Mouse (Mus musculus) adrenal gland, postnatal 14 days (tissue): ENCODE measurements around the gene Kif1bp. TPM values are rescaled to one million over a fixed set of nuclear protein-coding genes. Genes with fewer than 3 reads are reported as not detected.
"Not testable (repeated sequence)": the region's sequence is repeated elsewhere in the genome, so short reads cannot be mapped to it uniquely, and the experiment has no call there.

Experiments used
- DNase-seq: peaks from one replicate; pipeline ENCODE4 v3.0.0; 2021; ENCODE audit warnings: mixed read lengths
- total RNA-seq: library from RNA; stranded (reverse); gene quantifications from 2 replicates; pipeline ENCODE4 v1.2.3, GENCODE M21; 2021

The Kif1bp gene
- total RNA-seq, 1 experiment from 2014 or later = 34.8 TPM

DNA sequence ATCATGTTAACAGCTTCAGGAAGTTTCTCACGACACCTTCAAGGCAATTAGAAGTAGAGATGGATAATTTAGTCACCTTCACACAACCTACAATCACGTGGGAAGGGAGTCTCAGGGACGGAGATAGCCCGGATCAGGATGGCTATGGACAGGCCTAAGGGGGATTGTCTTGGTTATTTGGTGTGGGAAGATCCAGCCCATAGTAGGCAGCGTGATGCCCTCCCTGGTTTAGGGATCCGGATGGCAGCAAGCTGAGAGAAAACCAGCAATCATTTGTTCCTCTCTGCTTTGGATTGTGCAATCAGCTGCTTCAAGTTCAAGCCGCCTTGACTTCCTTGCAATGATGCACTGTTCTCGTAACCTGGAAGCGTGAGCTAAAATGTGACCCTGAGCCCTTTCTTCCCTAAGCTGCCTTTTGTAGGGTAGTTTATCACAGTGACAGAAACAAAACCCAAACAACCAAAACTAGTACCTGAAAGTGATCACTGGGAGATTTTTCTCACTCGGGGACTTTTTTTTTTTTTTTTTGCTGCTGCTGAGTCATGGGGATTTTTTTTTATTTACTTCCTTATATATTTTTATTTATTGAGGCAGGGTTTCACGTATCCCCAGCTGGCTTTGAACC lies 69.1 kb downstream of the Kif1bp start:
- peak; percentile 6 for DNase-seq

- DNase-seq = peak; percentile 48
Observed at GRCm38 (mm10) chr10:62508459-62508858, 69.8 kb downstream of the Kif1bp start.

- peak; percentile 64 for DNase-seq
Observed at GRCm38 (mm10) chr10:62507591-62508308, 70.5 kb downstream of the Kif1bp start.

DNA sequence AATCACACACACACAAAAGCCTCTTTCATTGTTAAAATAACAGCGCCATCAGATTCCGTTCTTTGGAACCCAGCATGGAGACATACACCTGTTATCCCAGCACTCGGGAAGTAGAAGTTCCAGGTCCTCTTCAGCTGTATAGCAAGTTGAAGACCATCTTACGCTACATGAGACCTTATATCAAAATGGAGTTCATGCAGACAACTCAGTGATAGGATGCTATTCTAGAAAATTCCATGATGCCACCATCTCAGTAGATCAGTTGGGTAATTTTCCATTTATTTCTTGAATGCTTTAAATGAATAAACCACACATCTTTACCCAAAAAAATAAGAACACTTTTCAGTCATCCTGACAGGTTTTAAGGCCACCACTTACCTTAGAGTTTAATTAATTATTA lies 71.2 kb downstream of the Kif1bp start:
- no peak for DNase-seq

GRCm38 (mm10) chr10:62506019-62506556 lies 72.2 kb downstream of the Kif1bp start:
- DNase-seq = peak; percentile 14

- no peak for DNase-seq
Observed at GRCm38 (mm10) chr10:62505224-62505983, 72.9 kb downstream of the Kif1bp start.

DNA sequence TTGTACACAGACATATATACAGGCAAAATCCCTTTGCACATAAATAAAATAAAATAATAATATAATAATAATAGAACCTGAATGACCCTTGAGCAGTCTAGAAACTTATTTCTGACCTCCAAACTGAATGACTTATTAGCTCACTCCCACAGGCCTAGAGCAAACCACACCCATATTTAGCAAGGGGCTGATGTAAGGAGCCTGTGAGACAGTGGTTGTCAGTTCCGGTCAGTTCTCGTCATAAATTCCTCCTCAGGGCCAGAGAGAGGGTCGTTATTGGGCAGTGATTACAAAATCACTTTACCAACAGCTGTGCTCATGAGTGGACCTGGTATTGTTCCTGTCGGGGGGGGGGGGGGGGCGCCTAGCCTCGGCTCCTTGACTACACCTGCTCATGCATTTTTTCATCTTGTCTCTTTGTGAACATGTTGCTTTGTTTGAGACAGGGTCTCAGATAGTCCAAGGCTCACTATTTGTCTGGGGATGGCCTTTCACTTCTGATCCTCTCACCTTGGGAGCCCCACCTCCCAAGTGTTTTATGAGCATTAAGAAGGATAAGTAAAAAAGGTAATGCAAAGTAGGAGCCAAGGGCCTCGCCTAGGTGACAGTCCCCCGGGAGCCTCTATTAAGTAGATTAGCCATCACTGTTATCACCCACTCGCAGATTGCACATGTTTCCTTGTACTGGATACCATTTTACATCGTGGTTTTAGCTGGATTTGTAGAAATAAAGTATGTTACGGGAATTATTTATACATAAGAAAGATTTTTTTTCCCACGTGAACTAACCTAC lies 74.2 kb downstream of the Kif1bp start:
- DNase-seq = no peak

DNA sequence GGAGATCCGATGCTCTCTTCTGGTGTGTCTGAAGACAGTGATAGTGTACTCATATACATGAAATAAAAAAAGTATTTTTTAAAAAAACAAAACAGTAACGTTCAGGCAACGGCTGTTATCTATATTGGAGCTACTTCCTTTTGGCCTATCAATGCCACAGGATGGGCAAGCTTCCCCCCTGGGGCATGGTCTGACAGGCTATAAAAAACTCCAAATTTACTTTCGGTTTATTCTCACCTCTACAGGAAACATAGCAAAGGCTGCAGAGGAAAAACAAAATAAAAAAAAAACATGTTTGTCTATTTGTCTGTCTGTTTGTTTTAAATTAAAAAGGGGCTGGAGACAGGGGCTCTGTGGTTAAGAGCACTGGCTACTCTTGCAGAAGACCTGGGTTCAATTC lies 74.9 kb downstream of the Kif1bp start:
- DNase-seq = no peak

GRCm38 (mm10) chr10:62501951-62502350 lies 76.3 kb downstream of the Kif1bp start:
- peak; percentile 8 for DNase-seq

DNA sequence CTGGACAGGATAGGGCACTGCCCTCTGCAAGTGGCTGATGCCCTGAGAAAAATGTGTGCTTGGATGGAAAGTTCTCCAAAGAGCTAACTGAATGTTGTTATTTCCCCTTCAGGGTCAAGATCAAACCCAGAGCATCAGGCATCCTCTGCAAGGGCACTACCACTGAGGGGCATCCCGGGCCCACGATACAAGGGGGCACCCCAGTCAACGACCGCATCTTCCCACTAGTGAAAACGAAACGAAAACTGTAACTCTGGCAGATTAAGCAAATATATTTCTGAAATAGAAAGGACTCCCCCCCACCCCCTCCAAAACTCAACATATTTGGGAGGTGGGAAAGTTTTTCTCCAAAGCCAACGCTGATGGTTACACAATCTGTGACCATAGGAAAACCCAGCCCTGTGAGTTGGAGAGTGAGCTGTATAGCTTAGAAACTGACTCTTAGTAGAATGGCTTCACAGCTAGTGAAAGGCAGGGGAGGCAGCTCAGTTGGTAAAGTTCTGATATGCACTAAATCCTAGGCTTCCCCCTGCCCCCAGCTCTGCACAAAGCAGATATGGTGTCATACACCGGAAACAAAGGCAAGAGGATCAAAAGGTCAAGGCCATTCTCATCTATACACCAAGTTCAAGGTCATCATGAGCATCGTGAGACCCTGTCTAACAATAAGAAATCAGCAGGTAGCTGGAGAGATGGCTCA lies 77.2 kb downstream of the Kif1bp start:
- DNase-seq = peak; percentile 5

DNA sequence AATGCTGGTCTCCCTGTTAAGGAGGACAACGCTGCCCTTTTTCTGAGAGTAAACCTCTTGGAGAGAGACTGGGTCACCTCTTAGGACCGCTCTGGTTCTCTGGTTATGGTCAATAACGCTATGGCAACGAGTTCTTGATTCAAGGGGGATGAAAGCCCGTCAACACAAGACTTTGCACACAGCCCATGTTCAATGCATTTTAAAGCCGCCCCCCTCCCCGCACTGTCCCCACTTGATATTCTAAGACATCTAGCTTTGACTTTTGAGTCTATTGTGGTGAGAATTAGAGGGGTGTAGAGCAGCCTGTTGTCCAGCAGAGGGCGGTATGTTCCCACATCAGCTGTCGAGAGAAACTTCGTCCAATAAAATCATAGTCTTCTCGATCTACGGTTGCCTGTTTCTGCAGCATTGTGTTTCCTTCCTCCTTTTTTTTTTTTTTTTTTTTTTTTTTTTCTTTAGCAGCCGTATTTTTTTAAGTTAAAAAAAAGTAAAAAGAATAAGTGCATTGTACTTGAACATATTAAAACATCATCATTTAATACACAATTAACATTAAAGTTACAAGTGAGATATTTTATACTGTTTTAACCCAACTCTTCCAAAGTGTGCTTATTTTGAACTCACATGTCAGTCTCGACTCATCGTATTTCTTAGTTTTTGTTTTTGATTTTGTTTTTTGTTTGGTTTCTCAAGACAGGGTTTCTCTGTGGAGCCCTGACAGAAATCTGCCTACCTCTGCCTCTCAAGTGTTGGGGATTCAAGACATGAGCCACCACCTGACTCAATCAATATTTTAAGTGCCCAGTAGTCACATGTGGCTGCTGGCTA lies 78.0 kb downstream of the Kif1bp start:
- DNase-seq = peak; percentile 81

DNA sequence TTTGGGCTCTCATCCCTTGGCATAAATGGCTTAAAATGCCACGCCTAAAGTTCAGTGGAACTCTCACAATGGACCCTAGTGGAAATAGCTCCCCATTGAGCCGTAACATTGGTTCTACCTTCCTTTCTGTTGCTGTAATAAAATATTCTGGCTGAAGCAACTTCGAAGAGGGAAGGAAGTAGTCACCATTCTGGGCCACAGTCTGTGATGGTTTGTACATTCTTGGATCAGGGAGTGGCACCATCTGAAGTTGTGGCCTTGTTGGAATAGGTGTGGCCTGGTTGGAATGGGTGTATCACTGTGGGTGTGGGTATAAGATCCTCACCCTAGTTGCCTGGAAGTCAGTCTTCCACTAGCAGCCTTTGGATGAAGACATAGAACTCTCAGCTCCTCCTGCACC lies 86.6 kb downstream of the Kif1bp start:
- not testable (repeated sequence) for DNase-seq

Other genes starting within 250 kb of the Kif1bp start
- gene Hk1, start 198.5 kb downstream of the Kif1bp start, total RNA-seq = 26.0 and 31.1 TPM in 2 replicates
- gene Hkdc1, start 156.0 kb downstream of the Kif1bp start, total RNA-seq = not detected in 2 replicates
- 0.41 and 0.60 TPM in 2 replicates for gene 4930507D05Rik, start 129.0 kb downstream of the Kif1bp start, total RNA-seq
- 38.7 and 41.9 TPM in 2 replicates for gene Supv3l1, start 128.7 kb downstream of the Kif1bp start, total RNA-seq
- gene Vps26a, start 91.7 kb downstream of the Kif1bp start, total RNA-seq = 49.3 and 53.0 TPM in 2 replicates
- gene Srgn, start 51.0 kb downstream of the Kif1bp start, total RNA-seq = 41.1 and 64.5 TPM in 2 replicates
- gene Ddx21, start 23.8 kb upstream of the Kif1bp start, total RNA-seq = 74.2 and 78.8 TPM in 2 replicates
- 107 and 121 TPM in 2 replicates for gene Ddx50, start 72.8 kb upstream of the Kif1bp start, total RNA-seq
- 1.2 and 1.5 TPM in 2 replicates for gene Stox1, start 147.7 kb upstream of the Kif1bp start, total RNA-seq
- gene Ccar1, start 213.8 kb upstream of the Kif1bp start, total RNA-seq = 81.6 and 88.5 TPM in 2 replicates